Mouse (Mus musculus): ENCODE data around the gene Olfr365. TPM values are rescaled to one million over a fixed set of nuclear protein-coding genes. Genes with fewer than 3 reads are reported as not detected.

The Olfr365 gene
- total RNA-seq (2021), result not detected
- long read RNA-seq, experiment 1, result 0 reads
- long read RNA-seq, experiment 2, result 0 reads

- DNase-seq (ENCODE audit: low spot score in 2 of 2), result no peak
These were observed at the start of gene Olfr365 for GRCm38 (mm10) chr2:37187898-37188297. Gene Olfr365 (plus strand): TSS chr2:37188198.

DNA sequence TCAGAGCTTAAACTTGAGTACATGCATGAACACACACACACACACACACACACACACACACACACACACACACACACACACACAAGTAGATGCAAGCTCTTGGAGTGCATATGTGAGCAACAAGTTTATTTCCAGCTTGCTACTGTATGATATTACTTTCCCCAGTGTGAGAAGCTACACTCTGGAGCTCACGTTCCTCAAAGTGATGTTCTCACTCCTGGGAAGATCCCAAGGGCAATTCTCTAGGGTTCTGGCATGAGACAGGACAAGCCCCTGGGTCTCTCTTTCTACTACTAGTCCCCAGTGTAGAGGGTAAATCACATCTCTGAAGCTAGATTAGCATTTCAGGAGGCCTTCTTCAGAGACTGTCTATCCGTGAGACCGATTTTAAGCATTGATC, 49.0 kb upstream of the Olfr365 start, which contains the start of gene Olfr364-ps1:
TSS of gene Olfr364-ps1 (plus strand) at position 301 of the 400 bp plus-strand sequence.
- no peak for DNase-seq (ENCODE audit: low spot score in 2 of 2)

DNA sequence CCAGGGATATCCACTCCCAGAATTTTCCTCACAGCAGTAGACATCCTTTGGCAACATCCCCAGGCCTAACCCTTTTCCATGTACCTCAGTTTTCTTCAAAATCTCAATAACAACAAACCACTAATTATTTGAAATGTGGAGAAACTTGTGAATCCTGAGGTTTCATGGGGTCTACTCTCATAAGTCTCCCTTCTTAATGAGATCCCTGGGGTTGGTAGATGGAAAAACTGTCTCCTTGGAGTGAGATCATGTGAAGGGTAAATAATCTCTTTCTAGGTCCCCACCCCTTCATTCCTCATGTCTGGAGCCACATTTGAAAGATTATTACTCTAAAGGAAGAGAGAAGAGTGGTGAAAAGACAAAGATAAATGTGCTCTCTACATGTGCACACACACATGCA, 23.3 kb downstream of the Olfr365 start, which contains the start of gene Olfr366:
TSS of gene Olfr366 (plus strand) at position 301 of the 400 bp plus-strand sequence.
- no peak for DNase-seq (ENCODE audit: low spot score in 2 of 2)

Other genes with a start within 250 kb of the Olfr365 start
- not detected for gene Olfr357, start 194.4 kb upstream of the Olfr365 start, total RNA-seq (2021)
- gene Olfr358, start 178.9 kb upstream of the Olfr365 start, total RNA-seq (2021), result not detected
- gene Olfr360, start 122.5 kb upstream of the Olfr365 start, total RNA-seq (2021), result not detected
- not detected for gene Olfr361, start 98.9 kb upstream of the Olfr365 start, total RNA-seq (2021)
- gene Olfr362, start 70.3 kb upstream of the Olfr365 start, total RNA-seq (2021), result not detected
- gene Olfr364-ps1, start 48.9 kb upstream of the Olfr365 start, total RNA-seq (2021), result not detected
- not detected for gene Olfr366, start 23.4 kb downstream of the Olfr365 start, total RNA-seq (2021)
- not detected for gene Olfr368, start 138.3 kb downstream of the Olfr365 start, total RNA-seq (2021)
- gene Pdcl, start 171.1 kb downstream of the Olfr365 start, total RNA-seq (2021), result 10 to 100 TPM; 31.9 to 36.6 TPM
- 10 to 100 TPM; 41.0 to 41.5 TPM for gene Rc3h2, start 234.7 kb downstream of the Olfr365 start, total RNA-seq (2021)

Measured in gastrocnemius, postnatal 4 days (tissue).